Mouse (Mus musculus) bone marrow macrophage, adult 2 months (primary cell): ENCODE results near the gene Smap1.

ENCODE experiments used
- CTCF ChIP-seq: IDR thresholded peaks from 2 replicates; pipeline ENCODE4 v1.5.1; 2012; ENCODE audit warnings: low read depth, mild to moderate bottlenecking, low read length, moderate library complexity
- POLR2A ChIP-seq: IDR thresholded peaks from 2 replicates; pipeline ENCODE4 v1.6.1; 2012; ENCODE audit warnings: mild to moderate bottlenecking, low read depth, low read length, borderline replicate concordance

DNA sequence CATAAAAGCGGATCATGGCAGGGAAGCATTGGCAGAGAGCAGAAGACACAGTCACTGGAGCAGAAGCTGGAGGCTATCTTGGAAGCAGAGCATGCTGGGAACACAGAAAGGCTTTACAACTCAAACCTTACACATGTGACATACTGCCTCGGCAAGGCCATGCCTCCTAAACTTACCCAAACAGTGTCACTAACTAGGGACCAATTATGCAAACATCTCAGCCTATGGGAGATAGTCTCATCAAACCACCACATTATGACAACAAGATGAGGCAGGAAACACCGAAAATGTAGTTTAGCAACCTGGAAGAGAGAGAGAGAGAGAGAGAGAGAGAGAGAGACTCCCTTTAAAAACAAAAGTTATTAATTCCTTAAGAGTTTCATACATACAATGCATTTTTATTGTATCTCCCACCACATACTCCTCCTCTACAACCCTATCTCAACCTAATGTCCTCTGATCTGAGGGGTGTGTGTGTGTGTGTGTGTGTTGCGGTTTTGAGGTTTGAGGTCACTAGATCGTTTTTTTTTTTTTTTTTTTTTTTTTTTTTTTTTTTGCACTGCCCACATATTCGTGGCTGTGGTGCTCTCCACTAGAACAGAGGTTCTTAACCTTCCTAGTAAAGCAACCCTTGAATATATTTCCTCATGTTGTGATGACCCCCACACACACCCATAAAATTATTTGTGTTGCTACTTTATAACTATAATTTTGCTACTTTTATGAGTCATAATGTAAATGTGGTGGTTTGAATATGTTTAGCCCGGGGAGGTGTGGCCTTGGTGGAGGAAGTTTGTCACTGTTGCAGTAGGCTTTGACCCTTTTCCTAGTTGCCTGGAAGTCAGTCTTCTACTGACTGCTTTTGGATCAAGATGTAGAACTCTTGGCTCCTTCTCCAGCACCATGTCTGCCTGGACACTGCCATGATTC is 1.9 kb upstream of the Smap1 start:
- TF ChIP-seq CTCF (no peak), POLR2A (no peak)
